Mouse (Mus musculus): ENCODE measurements at regions not wholly inside any gene's neighbourhood (a gene's known extent, or its start where the extent isn't known, plus 50 kb on each side); places are given as distances from the start of the nearest gene placed in this dataset.
A peak's percentile ranks its signal among the peaks of the same experiment; 100 is the strongest.
"Not testable (repeated sequence)": the region's sequence is repeated elsewhere in the genome, so short reads cannot be mapped to it uniquely, and the experiment has no call there.

- peak in 1 of 2 experiments; percentile 39 for DNase-seq
- intact Hi-C loops (cut with DNase I) = not testable (repeated sequence)
Measured at GRCm38 (mm10) chrX:75734628-75735302, 140.2 kb downstream of the Pls3 start.

- peak in 1 of 2 experiments; percentile 79 for DNase-seq
- intact Hi-C loops (cut with DNase I) = not testable (repeated sequence)
Measured at GRCm38 (mm10) chrX:75733651-75734050, 141.3 kb downstream of the Pls3 start.

- intact Hi-C loops (cut with DNase I) = not testable (repeated sequence)
Measured at GRCm38 (mm10) chrX:75729791-75730190, 145.2 kb downstream of the Pls3 start.

GRCm38 (mm10) chrX:75728507-75728906, 146.5 kb downstream of the Pls3 start:
- intact Hi-C loops (cut with DNase I) = no loop called here
- peak in 1 of 2 experiments; percentile 17 for DNase-seq

More at GRCm38 (mm10) chrX:75729791-75730190, 145.2 kb downstream of the Pls3 start:
- DNase-seq = peak in 1 of 2 experiments; percentile 49

- DNase-seq; intact Hi-C loops (cut with DNase I): not testable (repeated sequence)
Measured at GRCm38 (mm10) chrX:75723542-75723941, 145.5 kb upstream of the Rab39b start.

- no peak for DNase-seq
- intact Hi-C loops (cut with DNase I) = no loop called here
Measured at GRCm38 (mm10) chrX:75699949-75700348, 121.9 kb upstream of the Rab39b start.

GRCm38 (mm10) chrX:75675271-75675670, 97.2 kb upstream of the Rab39b start:
- DNase-seq = not testable (repeated sequence)
- intact Hi-C loops (cut with DNase I) = loop anchor here (10.0 kb wide), 1 partner anchor 560 kb away; no protein-coding TSS in a partner anchor

- peak; percentile 86 to 87 for DNase-seq
- intact Hi-C loops (cut with DNase I) = loop anchor here (10.0 kb wide), 1 partner anchor 561 kb away; no protein-coding TSS in a partner anchor
Measured at GRCm38 (mm10) chrX:75673920-75674665, 96.1 kb upstream of the Rab39b start.

- intact Hi-C loops (cut with DNase I) = loop anchor here (10.0 kb wide), 1 partner anchor 561 kb away; no protein-coding TSS in a partner anchor
- DNase-seq = no peak
Measured at GRCm38 (mm10) chrX:75673586-75673919, 95.5 kb upstream of the Rab39b start.

GRCm38 (mm10) chrX:75672976-75673375, 94.9 kb upstream of the Rab39b start:
- intact Hi-C loops (cut with DNase I) = loop anchor here (10.0 kb wide), 1 partner anchor 562 kb away; no protein-coding TSS in a partner anchor
- DNase-seq = peak in 1 of 2 experiments; percentile 15

- no peak for DNase-seq
- intact Hi-C loops (cut with DNase I) = no loop called here
Measured at GRCm38 (mm10) chrX:75667636-75668035, 89.6 kb upstream of the Rab39b start.

- intact Hi-C loops (cut with DNase I) = no loop called here
- DNase-seq = no peak
Measured at GRCm38 (mm10) chrX:75643402-75643801, 65.4 kb upstream of the Rab39b start.

Measured in gastrocnemius, postnatal 36 days (tissue).